In the genomic region with DNA sequence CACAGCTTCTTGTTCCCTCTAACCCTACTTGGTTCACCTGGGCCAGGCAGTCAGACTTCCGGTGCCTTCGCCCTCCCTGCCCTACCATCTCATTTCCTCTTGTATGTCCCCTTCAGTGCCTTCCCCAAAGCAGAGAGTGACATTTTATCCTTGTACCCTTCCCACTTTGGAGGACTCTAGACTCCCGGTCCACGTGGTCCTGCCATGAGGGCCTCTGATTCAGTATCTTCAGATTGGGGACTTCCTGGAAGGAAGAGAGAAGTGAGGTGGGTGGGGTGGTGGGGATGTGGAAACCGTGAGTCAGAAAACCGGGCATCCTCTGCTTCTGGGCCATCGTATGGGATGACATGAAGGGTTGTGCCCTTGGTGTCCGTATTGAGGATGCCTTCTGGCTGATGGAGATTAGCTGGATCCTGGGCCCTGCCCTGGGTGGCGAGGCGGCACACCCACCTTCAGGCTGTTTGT, we compare ENCODE assay signal across 8 mouse cellular contexts. TPM values are rescaled to one million over a fixed set of nuclear protein-coding genes. Genes with fewer than 3 reads are reported as not detected.
DNase-seq lines count a peak whose midpoint lies in the region; ATAC-seq lines count a peak whose summit lies in the region.

No protein-coding gene starts in this region.

- peak overlapping the region; percentile 96 for H3K4me2 ChIP-seq in lung, embryonic 15.5 days
- peak overlapping the region; percentile 100 for H3K4me2 ChIP-seq in neural tube, embryonic 15.5 days

- H3K4me1 ChIP-seq in erythroblast, embryonic 14.5 days (ENCODE audit: control insufficient read depth) = peaks cover 54% of the 10 kb centered on the region
- peaks cover 35% of the 10 kb centered on the region for H3K4me1 ChIP-seq in lung, embryonic 15.5 days
- peaks cover 43% of the 10 kb centered on the region for H3K4me1 ChIP-seq in neural tube, embryonic 15.5 days

- 29% methylated on average over 10 of the region's 10 CpGs for WGBS in lung, embryonic 15.5 days
- WGBS in neural tube, embryonic 15.5 days = 30% methylated on average over 10 of the region's 10 CpGs

- no peaks in the 10 kb centered on the region for H3K27me3 ChIP-seq in erythroblast, embryonic 14.5 days (ENCODE audit: control insufficient read depth)
- no peaks in the 10 kb centered on the region for H3K27me3 ChIP-seq in lung, embryonic 15.5 days
- H3K27me3 ChIP-seq in neural tube, embryonic 15.5 days (replicated peaks) = 0 out of 2 replicates have a peak, but pooled peaks cover 9% of the 10 kb centered on the region

- peak overlapping the region; percentile 78 for H3K9ac ChIP-seq in lung, embryonic 15.5 days
- no peak overlapping the region for H3K9ac ChIP-seq in neural tube, embryonic 15.5 days (replicated peaks)

- DNase-seq in NIH3T3 (ENCODE audit: low read depth) = peak; percentile 59
- DNase-seq in induced T-regulatory cell, adult 2 months (ENCODE audit: low read depth) = peak; percentile 78
- no peak for DNase-seq in cerebellum, adult 11 months
- no peak for DNase-seq in urinary bladder, postnatal 25 days (ENCODE audit: low spot score)
- DNase-seq in layer of hippocampus, adult 9-10 months (ENCODE audit: low spot score) = no peak

- no peaks in the 10 kb centered on the region for H3K9me3 ChIP-seq in erythroblast, embryonic 14.5 days (ENCODE audit: control insufficient read depth, low read length)
- no peaks in the 10 kb centered on the region for H3K9me3 ChIP-seq in lung, embryonic 15.5 days
- H3K9me3 ChIP-seq in neural tube, embryonic 15.5 days (replicated peaks) = no peaks in the 10 kb centered on the region

- H3K4me3 ChIP-seq in erythroblast, embryonic 14.5 days (replicated peaks) = peak overlapping the region; percentile 90
- peak overlapping the region; percentile 60 for H3K4me3 ChIP-seq in lung, embryonic 15.5 days
- peak overlapping the region; percentile 55 for H3K4me3 ChIP-seq in neural tube, embryonic 15.5 days (replicated peaks)

- peaks cover 66% of the 10 kb centered on the region for H3K36me3 ChIP-seq in erythroblast, embryonic 14.5 days (ENCODE audit: control insufficient read depth)
- peaks cover 3% of the 10 kb centered on the region; the same call in 1 of the 2 replicates for H3K36me3 ChIP-seq in lung, embryonic 15.5 days
- no peaks in the 10 kb centered on the region for H3K36me3 ChIP-seq in neural tube, embryonic 15.5 days

- no peak for ATAC-seq in lung, embryonic 15.5 days (ENCODE audit: borderline replicate concordance, extremely low read depth, low FRiP score, low TSS enrichment)
- no peak for ATAC-seq in neural tube, embryonic 15.5 days (ENCODE audit: low FRiP score)

- H3K27ac ChIP-seq in lung, embryonic 15.5 days = peak overlapping the region; percentile 70
- no peak overlapping the region for H3K27ac ChIP-seq in neural tube, embryonic 15.5 days (replicated peaks)

RNA-seq across cellular contexts. Expression of gene Slc1a5, which starts 2.1 kb away (rescaled TPM):
- 24.9 and 33.8 TPM in 2 replicates for polyA plus RNA-seq in erythroblast, embryonic 14.5 days (2012)
- polyA plus RNA-seq in lung, embryonic 15.5 days (2015; fragmentation: Nextera tagmentation; extraction: Ambion mirVana) = 53.7 and 54.5 TPM in 2 replicates
- 8.7 and 20.5 TPM in 2 replicates for polyA plus RNA-seq in neural tube, embryonic 15.5 days (2015; fragmentation: Nextera tagmentation; extraction: Ambion mirVana)

RNA-seq across cellular contexts. Expression of gene Strn4, which starts 32.4 kb away (rescaled TPM):
- 11.1 and 11.3 TPM in 2 replicates for polyA plus RNA-seq in erythroblast, embryonic 14.5 days (2012)
- polyA plus RNA-seq in lung, embryonic 15.5 days (2015; fragmentation: Nextera tagmentation; extraction: Ambion mirVana) = 102 TPM in 2 replicates
- 139 and 156 TPM in 2 replicates for polyA plus RNA-seq in neural tube, embryonic 15.5 days (2015; fragmentation: Nextera tagmentation; extraction: Ambion mirVana)

RNA-seq across cellular contexts. Expression of gene Fkrp, which starts 33.3 kb away (rescaled TPM):
- 1.2 and 1.5 TPM in 2 replicates for polyA plus RNA-seq in erythroblast, embryonic 14.5 days (2012)
- polyA plus RNA-seq in lung, embryonic 15.5 days (2015; fragmentation: Nextera tagmentation; extraction: Ambion mirVana) = 28.9 and 30.6 TPM in 2 replicates
- polyA plus RNA-seq in neural tube, embryonic 15.5 days (2015; fragmentation: Nextera tagmentation; extraction: Ambion mirVana) = 48.4 and 50.4 TPM in 2 replicates

RNA-seq across cellular contexts. Expression of gene Ap2s1, which starts 45.0 kb away (rescaled TPM):
- 136 and 162 TPM in 2 replicates for polyA plus RNA-seq in erythroblast, embryonic 14.5 days (2012)
- 280 and 291 TPM in 2 replicates for polyA plus RNA-seq in lung, embryonic 15.5 days (2015; fragmentation: Nextera tagmentation; extraction: Ambion mirVana)
- polyA plus RNA-seq in neural tube, embryonic 15.5 days (2015; fragmentation: Nextera tagmentation; extraction: Ambion mirVana) = 412 and 431 TPM in 2 replicates

RNA-seq across cellular contexts. Expression of gene Prkd2, which starts 59.4 kb away (rescaled TPM):
- 0.61 and 0.66 TPM in 2 replicates for polyA plus RNA-seq in erythroblast, embryonic 14.5 days (2012)
- 18.9 and 19.7 TPM in 2 replicates for polyA plus RNA-seq in lung, embryonic 15.5 days (2015; fragmentation: Nextera tagmentation; extraction: Ambion mirVana)
- polyA plus RNA-seq in neural tube, embryonic 15.5 days (2015; fragmentation: Nextera tagmentation; extraction: Ambion mirVana) = 5.0 and 8.4 TPM in 2 replicates

Comparison
In these comparisons a context has a peak if more than half of its experiments do, and no peak if none do; other contexts are left out.
1. DNase-seq: peak in NIH3T3 (single experiment) and induced T-regulatory cell, adult 2 months (single experiment); none in cerebellum, adult 11 months (single experiment), urinary bladder, postnatal 25 days (single experiment) and layer of hippocampus, adult 9-10 months (single experiment).
2. RNA of gene Fkrp, which starts 33.3 kb away (polyA plus RNA-seq): 48.4 to 50.4 TPM in neural tube, embryonic 15.5 days and 28.9 to 30.6 TPM in lung, embryonic 15.5 days; 1.2 to 1.5 TPM in erythroblast, embryonic 14.5 days; every median in the first group is over 10 times any median in the second.
3. Peak in every context shown above with its lines, with median percentiles within 50 percentile points of each other: H3K4me3 ChIP-seq.